8 mouse cellular contexts compared by ENCODE assay signal in the genomic region with DNA sequence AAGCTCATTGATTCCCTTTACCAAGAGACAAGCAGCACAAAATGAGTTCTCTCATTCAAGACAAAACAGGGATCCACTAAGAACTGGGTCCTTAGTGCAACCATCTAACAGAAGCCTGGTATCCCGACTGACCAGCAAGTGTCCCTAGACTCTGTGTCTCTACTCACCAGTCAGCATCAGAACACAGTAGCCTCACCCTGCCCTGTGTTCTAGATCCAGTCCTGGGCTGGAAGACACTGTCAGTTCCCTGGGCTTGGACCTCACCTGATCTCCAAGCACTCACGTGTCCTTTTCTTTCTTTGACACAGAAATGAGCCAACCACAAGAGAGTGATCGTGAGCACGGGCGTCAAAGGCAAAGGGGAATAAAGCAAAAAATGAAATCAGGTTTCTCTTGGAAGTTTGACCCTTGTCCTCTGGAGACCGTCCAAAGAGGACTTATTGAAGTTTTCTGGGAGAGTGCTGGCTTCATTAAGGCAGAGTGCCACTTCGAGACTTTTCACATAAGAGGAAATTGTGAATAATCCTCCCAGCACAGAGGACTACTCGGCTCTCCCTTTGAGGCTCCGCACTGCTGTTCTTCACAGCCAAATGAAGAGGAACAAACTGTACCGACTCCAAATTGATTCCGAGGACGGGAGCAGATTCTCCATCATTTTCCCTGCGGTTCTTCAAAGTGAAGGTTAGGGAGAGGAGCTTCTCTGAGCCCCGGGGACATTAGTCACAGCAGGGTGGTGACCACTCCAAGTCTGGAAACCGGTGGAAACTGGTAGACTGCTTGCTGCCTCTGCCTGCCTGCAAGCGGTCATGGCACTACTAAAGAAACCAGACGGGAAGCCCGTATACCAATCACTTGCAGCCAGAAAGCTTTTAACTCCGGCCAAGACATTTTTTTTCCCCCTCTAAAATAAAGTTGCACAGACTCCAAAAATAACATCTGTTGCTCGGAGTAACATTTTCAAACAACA.
DNase-seq lines count a peak whose midpoint lies in the region; ATAC-seq and TF ChIP-seq lines count a peak whose summit lies in the region.
"Had no signal": no experiment of that assay in that cellular context is flagged by ENCODE, and none has a peak within 500 bp of the region (broad histone marks: within the 10 kb centered on the region; RNA-seq: fewer than 3 reads in every experiment).

No protein-coding gene starts in this region.

- TF ChIP-seq POLR2A in embryonic fibroblast, embryonic 13.5 days (IDR thresholded peaks at IDR 0.05; ENCODE audit: low read depth, low read length): no peak

- no peak; the same call in 1 of the 2 replicates for TF ChIP-seq CTCF in layer of hippocampus, adult 2 months (conservative IDR thresholded peaks at IDR 0.05)
- no peak for TF ChIP-seq CTCF in embryonic fibroblast, embryonic 13.5 days (IDR thresholded peaks at IDR 0.05; ENCODE audit: borderline replicate concordance, insufficient read depth, low read length)

- peak overlapping the region; percentile 68 for H3K27ac ChIP-seq in layer of hippocampus, adult 2 months
- peak overlapping the region; percentile 43; the same call in 1 of the 2 replicates for H3K27ac ChIP-seq in embryonic fibroblast, embryonic 13.5 days (ENCODE audit: insufficient read depth, low read length)
- peak overlapping the region; percentile 69 for H3K27ac ChIP-seq in stomach, embryonic 14.5 days (ENCODE audit: low read length)
- H3K27ac ChIP-seq: liver, embryonic 15.5 days had no signal

- no peaks in the 10 kb centered on the region for H3K9me3 ChIP-seq in stomach, embryonic 14.5 days (ENCODE audit: control insufficient read depth, low read depth, low read length)
- H3K9me3 ChIP-seq: liver, embryonic 15.5 days had no signal

- WGBS in stomach, embryonic 14.5 days: 55% methylated on average over 20 of the region's 20 CpGs

- no peaks in the 10 kb centered on the region for H3K27me3 ChIP-seq in stomach, embryonic 14.5 days (ENCODE audit: control insufficient read depth, insufficient read depth, low read length)
- H3K27me3 ChIP-seq: liver, embryonic 15.5 days had no signal

- peak; percentile 46; the same call in 1 of the 2 replicates for ATAC-seq in stomach, embryonic 14.5 days (ENCODE audit: insufficient number of reproducible peaks, insufficient read depth, low FRiP score, low read depth)

- H3K4me1 ChIP-seq in embryonic fibroblast, embryonic 13.5 days (ENCODE audit: control insufficient read depth, insufficient read depth, low read length): no peaks in the 10 kb centered on the region; the same call in 1 of the 2 replicates
- peaks cover 18% of the 10 kb centered on the region; the same call in 1 of the 2 replicates for H3K4me1 ChIP-seq in stomach, embryonic 14.5 days (ENCODE audit: control insufficient read depth, insufficient read depth, low read length)
- H3K4me1 ChIP-seq: liver, embryonic 15.5 days had no signal

- DNase-seq in layer of hippocampus, adult 2 months (ENCODE audit: low spot score in 2 of 2): no peak
- DNase-seq in layer of hippocampus, adult 11-12 months (ENCODE audit: low spot score): no peak
- DNase-seq in kidney, postnatal 10 days: peak; percentile 37
- DNase-seq in thymus, adult 18-20 months: no peak
- no peak for DNase-seq in ovary, postnatal 14 days (ENCODE audit: low spot score)

- peak overlapping the region; percentile 31; the same call in 1 of the 2 replicates for H3K4me3 ChIP-seq in layer of hippocampus, adult 2 months
- H3K4me3 ChIP-seq in embryonic fibroblast, embryonic 13.5 days (ENCODE audit: insufficient read depth, low read length): no peak overlapping the region
- no peak overlapping the region for H3K4me3 ChIP-seq in stomach, embryonic 14.5 days (ENCODE audit: low read depth, low read length)
- H3K4me3 ChIP-seq: liver, embryonic 15.5 days had no signal

- H3K9ac ChIP-seq in stomach, embryonic 14.5 days (replicated peaks; ENCODE audit: low read depth, low read length): no peak overlapping the region
- H3K9ac ChIP-seq: liver, embryonic 15.5 days had no signal

- H3K36me3 ChIP-seq in stomach, embryonic 14.5 days (ENCODE audit: control insufficient read depth, insufficient read depth, low read length): no peaks in the 10 kb centered on the region
- H3K36me3 ChIP-seq: liver, embryonic 15.5 days had no signal

- no peak overlapping the region for H3K4me2 ChIP-seq in stomach, embryonic 14.5 days (replicated peaks; ENCODE audit: low read depth, low read length)
- H3K4me2 ChIP-seq: liver, embryonic 15.5 days had no signal
